Mouse (Mus musculus) brain, embryonic 14.5 days (tissue): ENCODE data around the gene Slc25a11.

Experiments used
- CTCF ChIP-seq: fragments of 200-500 bp; IDR thresholded peaks from 2 replicates; pipeline ENCODE4 v1.5.1; 2012; ENCODE audit warnings: inconsistent platforms, mild to moderate bottlenecking, moderate library complexity, borderline replicate concordance; ENCODE audit not compliant: insufficient read depth, insufficient read length; ENCODE audit errors: extremely low read depth
- POLR2A ChIP-seq: fragments of 200-500 bp; IDR thresholded peaks from 2 replicates; pipeline ENCODE4 v1.6.1; 2012; ENCODE audit warnings: mild to moderate bottlenecking, inconsistent platforms, borderline replicate concordance; ENCODE audit not compliant: poor library complexity, insufficient read depth, insufficient read length, severe bottlenecking; ENCODE audit errors: extremely low read depth

DNA sequence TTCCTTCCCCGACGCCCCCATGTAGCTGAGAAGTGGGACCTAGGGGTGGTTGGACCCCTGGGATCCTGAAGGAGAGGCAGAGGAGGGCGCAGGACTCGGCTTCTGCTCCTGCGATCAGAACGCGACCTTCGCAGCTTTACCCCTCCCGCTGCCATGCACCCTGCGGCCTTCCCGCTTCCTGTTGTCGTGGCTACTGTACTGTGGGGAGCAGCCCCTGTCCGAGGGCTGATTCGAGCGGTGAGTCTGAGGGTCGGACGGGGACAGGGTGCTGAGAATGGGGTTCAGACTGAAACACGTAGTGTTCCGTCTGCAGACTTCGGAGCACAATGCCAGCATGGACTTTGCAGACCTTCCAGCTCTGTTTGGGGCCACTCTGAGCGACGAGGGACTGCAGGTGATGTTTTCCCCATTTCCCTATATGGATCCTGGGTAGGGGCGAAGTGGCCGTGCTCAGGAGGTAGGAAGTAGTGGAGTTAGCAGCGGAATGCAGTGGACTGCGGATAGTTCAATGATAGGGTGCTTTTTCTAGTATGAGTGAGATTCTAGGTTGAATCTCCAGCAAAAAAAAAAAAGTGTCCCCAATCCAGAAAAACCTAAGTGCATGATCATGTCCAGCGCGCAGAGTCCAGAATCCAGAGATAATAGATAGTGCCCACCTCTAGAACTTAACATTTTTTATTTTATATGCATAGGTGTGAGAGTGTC lies 589 bp upstream of the Slc25a11 start:
- TF ChIP-seq CTCF = no peak
- TF ChIP-seq POLR2A = no peak
